Mouse (Mus musculus) midbrain, embryonic 13.5 days (tissue): Measurements from ENCODE around the gene Gramd1b. TPM values are rescaled to one million over a fixed set of nuclear protein-coding genes. Genes with fewer than 3 reads are reported as not detected.

Experiments used
- ATAC-seq: fragments of 200-750 bp; cut with Nextera tagmentation; 2 replicates; pipeline ENCODE4 v1.8.0; 2017; ENCODE audit warnings: mild to moderate bottlenecking, moderate TSS enrichment, moderate library complexity
- H3K27ac ChIP-seq: fragments of 300-500 bp; sonication (generic); 2 replicates; pipeline ENCODE4 v1.5.1; 2015; ENCODE audit warnings: inconsistent platforms, mild to moderate bottlenecking, moderate library complexity
- H3K27me3 ChIP-seq: fragments of 300-500 bp; sonication (generic); 2 replicates; pipeline ENCODE4 v1.6.1; 2015; ENCODE audit warnings: mild to moderate bottlenecking, inconsistent platforms
- H3K36me3 ChIP-seq: fragments of 300-500 bp; sonication (generic); 2 replicates; pipeline ENCODE4 v1.6.1; 2015; ENCODE audit warnings: mild to moderate bottlenecking, inconsistent platforms
- H3K4me1 ChIP-seq: fragments of 300-500 bp; sonication (generic); replicated peaks from 2 replicates; pipeline ENCODE4 v1.6.1; 2015; ENCODE audit warnings: inconsistent platforms
- H3K4me2 ChIP-seq: fragments of 300-500 bp; sonication (generic); replicated peaks from 2 replicates; pipeline ENCODE4 v1.6.1; 2015; ENCODE audit warnings: moderate library complexity, mild to moderate bottlenecking, inconsistent platforms
- H3K4me3 ChIP-seq: fragments of 300-500 bp; sonication (generic); replicated peaks from 2 replicates; pipeline ENCODE4 v1.5.1; 2015; ENCODE audit warnings: mild to moderate bottlenecking, inconsistent platforms
- H3K9ac ChIP-seq: fragments of 300-500 bp; sonication (generic); replicated peaks from 2 replicates; pipeline ENCODE4 v1.6.1; 2015; ENCODE audit warnings: mild to moderate bottlenecking, inconsistent platforms
- H3K9me3 ChIP-seq: fragments of 300-500 bp; sonication (generic); 2 replicates; pipeline ENCODE4 v1.6.1; 2016; ENCODE audit warnings: mild to moderate bottlenecking, inconsistent platforms
- WGBS: fragments of 180-500 bp; shearing (Covaris S2); methylation state at CpG from one replicate; pipeline ENCODE4 v1.1.7; 2015; 5-methylcytosine and 5-hydroxymethylcytosine counted together
- polyA plus RNA-seq: library from polyadenylated mRNA; unstranded; fragments of >200 nt; fragmentation: Nextera tagmentation; extraction: Ambion mirVana; gene quantifications from 2 replicates; pipeline ENCODE4 v1.2.1, GENCODE M21; 2015

The Gramd1b gene
- polyA plus RNA-seq, 1 experiment from 2014 or later, result 8.1 TPM

- peaks cover 36% of the 10 kb centered on the region for H3K4me1 ChIP-seq
- H3K4me3 ChIP-seq, result peak overlapping the region; percentile 40
- H3K27ac ChIP-seq, result peak overlapping the region; percentile 86
- peak; percentile 87 for ATAC-seq
- peak overlapping the region; percentile 69 for H3K4me2 ChIP-seq
- no peaks in the 10 kb centered on the region for H3K36me3 ChIP-seq
- WGBS, result 17% methylated on average over 16 of the region's 16 CpGs
- no peaks in the 10 kb centered on the region for H3K9me3 ChIP-seq
- no peaks in the 10 kb centered on the region for H3K27me3 ChIP-seq
- H3K9ac ChIP-seq, result peak overlapping the region; percentile 68
These were observed 184.8 kb downstream of the Gramd1b start for GRCm38 (mm10) chr9:40346232-40346984.

DNA sequence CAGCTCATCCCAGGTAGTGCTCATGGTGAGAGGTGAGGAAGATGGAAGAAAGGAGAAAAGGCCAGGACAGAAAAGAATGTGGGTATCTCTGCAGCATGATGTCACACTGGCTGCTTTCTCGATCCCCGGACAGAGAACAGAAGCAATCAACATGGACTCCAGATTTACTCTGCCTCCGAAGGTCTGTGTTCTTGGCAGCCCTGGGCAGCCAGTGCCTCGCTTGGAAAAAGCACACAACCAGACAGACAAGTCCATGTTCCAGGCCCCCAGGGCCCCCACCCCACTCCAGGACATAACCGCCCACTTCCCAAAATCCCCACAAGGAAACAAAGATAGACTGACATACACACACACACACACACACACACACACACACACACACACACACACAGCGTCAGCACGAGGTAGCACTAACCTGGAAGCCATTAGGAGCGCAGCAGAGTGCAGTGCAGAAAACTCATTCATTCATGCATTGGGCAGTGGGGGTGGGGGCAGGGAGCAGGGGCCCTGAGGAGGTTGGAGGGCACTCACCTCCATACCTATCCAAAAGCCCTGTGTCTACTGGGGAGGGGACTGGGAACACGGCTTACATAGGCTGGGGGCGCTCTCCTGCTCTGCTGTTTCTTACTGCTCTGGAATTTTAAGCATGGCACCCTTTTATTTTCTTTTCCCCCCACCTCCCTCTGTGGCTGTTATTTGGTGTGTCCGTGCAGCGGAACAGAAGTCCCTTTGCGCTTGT lies 185.5 kb downstream of the Gramd1b start:
- Histone ChIP-seq H3K36me3 (no peaks in the 10 kb centered on the region), H3K9ac (peak overlapping the region; percentile 68), H3K4me3 (peak overlapping the region; percentile 40), H3K4me1 (peaks cover 36% of the 10 kb centered on the region), H3K9me3 (no peaks in the 10 kb centered on the region), H3K4me2 (peak overlapping the region; percentile 69), H3K27me3 (no peaks in the 10 kb centered on the region), H3K27ac (peak overlapping the region; percentile 86)
- 37% methylated on average over 11 of the region's 13 CpGs for WGBS
- peak; percentile 85 for ATAC-seq

- H3K4me2 ChIP-seq, result peak overlapping the region; percentile 69
- H3K36me3 ChIP-seq, result no peaks in the 10 kb centered on the region
- peaks cover 34% of the 10 kb centered on the region for H3K4me1 ChIP-seq
- no peaks in the 10 kb centered on the region for H3K9me3 ChIP-seq
- ATAC-seq, result peak; percentile 18
- peak overlapping the region; percentile 40 for H3K4me3 ChIP-seq
- peak overlapping the region; percentile 86 for H3K27ac ChIP-seq
- no peaks in the 10 kb centered on the region for H3K27me3 ChIP-seq
- peak overlapping the region; percentile 68 for H3K9ac ChIP-seq
- WGBS, result 64% methylated on average over 10 of the region's 10 CpGs
These were observed 186.2 kb downstream of the Gramd1b start for GRCm38 (mm10) chr9:40344801-40345492.

DNA sequence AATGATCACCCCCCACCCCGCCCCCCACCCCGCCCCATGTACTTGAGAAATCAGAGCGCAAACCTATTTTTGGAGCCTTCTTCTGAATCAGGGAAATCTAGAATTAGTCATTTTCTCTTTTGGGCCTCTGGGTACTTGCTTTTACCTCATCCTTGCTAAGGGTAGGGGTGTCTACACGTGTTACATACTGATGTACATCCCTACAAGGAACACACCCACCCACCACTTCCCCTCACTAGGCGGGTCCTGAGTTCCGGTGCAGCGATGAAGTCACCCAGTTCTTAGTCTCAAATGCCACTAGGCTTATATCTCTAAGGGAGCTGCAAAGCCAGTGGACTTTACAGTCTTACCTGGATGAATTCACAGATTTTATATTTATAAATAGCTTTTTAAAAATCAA lies 187.4 kb downstream of the Gramd1b start:
- Histone ChIP-seq H3K4me2 (no peak overlapping the region), H3K9me3 (no peaks in the 10 kb centered on the region), H3K4me3 (no peak overlapping the region), H3K27ac (no peak overlapping the region), H3K4me1 (peaks cover 32% of the 10 kb centered on the region), H3K27me3 (no peaks in the 10 kb centered on the region), H3K36me3 (no peaks in the 10 kb centered on the region), H3K9ac (no peak overlapping the region)
- WGBS, result 95% methylated on average over 7 of the region's 7 CpGs
- ATAC-seq, result no peak

DNA sequence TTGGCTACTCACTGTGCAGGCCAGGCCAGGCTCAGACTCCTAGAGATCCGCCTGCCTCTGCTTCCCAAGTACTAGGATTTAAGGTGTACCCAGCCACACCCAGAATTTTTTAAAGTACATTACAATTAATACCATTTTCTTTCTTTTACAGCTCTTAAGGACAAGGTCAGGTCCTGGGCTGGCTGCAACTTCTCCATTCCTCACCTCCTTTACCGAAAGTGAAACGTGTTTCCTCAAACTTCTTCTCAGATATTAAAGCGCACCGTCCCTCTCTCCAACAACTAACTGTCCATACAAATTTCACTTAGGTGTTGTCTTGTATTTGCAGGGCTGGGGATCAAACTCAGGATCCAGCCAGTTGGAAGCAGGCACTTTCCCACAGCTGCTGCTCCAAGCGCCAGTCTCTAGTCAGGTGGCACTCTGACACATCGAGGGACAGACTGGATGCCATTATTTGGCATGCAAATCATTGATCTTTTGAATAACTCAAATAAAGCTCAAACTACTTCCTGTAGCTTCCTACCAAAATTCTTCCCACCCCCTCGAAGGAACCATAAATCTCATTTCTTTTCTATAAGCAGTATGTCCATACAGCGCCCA lies 188.0 kb downstream of the Gramd1b start:
- WGBS, result 92% methylated on average over 9 of the region's 9 CpGs
- Histone ChIP-seq H3K9ac (no peak overlapping the region), H3K4me3 (no peak overlapping the region), H3K4me1 (peaks cover 32% of the 10 kb centered on the region), H3K9me3 (no peaks in the 10 kb centered on the region), H3K27me3 (no peaks in the 10 kb centered on the region), H3K4me2 (no peak overlapping the region), H3K36me3 (no peaks in the 10 kb centered on the region), H3K27ac (no peak overlapping the region)
- no peak for ATAC-seq

DNA sequence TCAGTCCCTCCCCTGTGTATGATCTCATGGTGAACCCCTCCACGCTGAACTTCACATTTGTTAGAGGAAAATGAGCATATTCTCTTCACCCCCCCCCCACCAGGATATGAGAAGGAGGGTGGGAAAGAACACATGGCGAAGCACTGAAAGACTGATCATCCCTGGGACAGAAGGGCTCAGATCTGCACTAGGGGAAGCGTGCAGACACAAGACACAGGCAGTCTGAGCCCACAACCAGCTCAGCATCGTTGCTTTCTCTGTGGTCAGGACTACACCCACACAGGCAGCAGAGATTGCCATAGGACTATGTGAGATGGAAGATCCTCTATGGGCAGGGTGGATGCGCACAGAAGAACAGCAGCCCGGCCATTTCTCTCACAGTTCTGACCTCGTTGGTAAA lies 189.1 kb downstream of the Gramd1b start:
- Histone ChIP-seq H3K9ac (no peak overlapping the region), H3K9me3 (no peaks in the 10 kb centered on the region), H3K36me3 (no peaks in the 10 kb centered on the region), H3K4me3 (no peak overlapping the region), H3K27me3 (no peaks in the 10 kb centered on the region), H3K4me1 (peaks cover 36% of the 10 kb centered on the region), H3K4me2 (no peak overlapping the region), H3K27ac (no peak overlapping the region)
- ATAC-seq, result no peak
- 90% methylated on average over 7 of the region's 7 CpGs for WGBS

- no peak overlapping the region; the same call in 1 of the 2 replicates for H3K27ac ChIP-seq
- peaks cover 23% of the 10 kb centered on the region for H3K4me1 ChIP-seq
- H3K4me2 ChIP-seq, result no peak overlapping the region
- H3K36me3 ChIP-seq, result no peaks in the 10 kb centered on the region
- no peaks in the 10 kb centered on the region for H3K27me3 ChIP-seq
- no peak overlapping the region for H3K4me3 ChIP-seq
- no peak overlapping the region for H3K9ac ChIP-seq
- no peaks in the 10 kb centered on the region for H3K9me3 ChIP-seq
- WGBS, result 72% methylated on average over 9 of the region's 9 CpGs
- no peak for ATAC-seq
These were observed 191.6 kb downstream of the Gramd1b start for GRCm38 (mm10) chr9:40339578-40339977.

GRCm38 (mm10) chr9:40337131-40337820 lies 193.9 kb downstream of the Gramd1b start:
- no peak for ATAC-seq
- Histone ChIP-seq H3K27me3 (no peaks in the 10 kb centered on the region), H3K4me3 (no peak overlapping the region), H3K27ac (no peak overlapping the region), H3K36me3 (peaks cover 3% of the 10 kb centered on the region; the same call in 1 of the 2 replicates), H3K4me1 (peaks cover 15% of the 10 kb centered on the region), H3K9ac (no peak overlapping the region), H3K9me3 (no peaks in the 10 kb centered on the region), H3K4me2 (no peak overlapping the region)
- WGBS, result 83% methylated on average over 4 of the region's 4 CpGs

GRCm38 (mm10) chr9:40336701-40337100 lies 194.5 kb downstream of the Gramd1b start:
- peak; percentile 35; the same call in 1 of the 2 replicates for ATAC-seq
- Histone ChIP-seq H3K27me3 (no peaks in the 10 kb centered on the region), H3K27ac (no peak overlapping the region), H3K9ac (no peak overlapping the region), H3K4me3 (no peak overlapping the region), H3K36me3 (peaks cover 8% of the 10 kb centered on the region; the same call in 1 of the 2 replicates), H3K9me3 (no peaks in the 10 kb centered on the region), H3K4me1 (peaks cover 15% of the 10 kb centered on the region), H3K4me2 (no peak overlapping the region)
- 61% methylated on average over 5 of the region's 5 CpGs for WGBS

- ATAC-seq, result no peak
- Histone ChIP-seq H3K36me3 (peaks cover 16% of the 10 kb centered on the region; the same call in 1 of the 2 replicates), H3K4me2 (no peak overlapping the region), H3K4me1 (peaks cover 18% of the 10 kb centered on the region), H3K27me3 (no peaks in the 10 kb centered on the region), H3K9me3 (no peaks in the 10 kb centered on the region), H3K27ac (no peak overlapping the region), H3K9ac (no peak overlapping the region), H3K4me3 (no peak overlapping the region)
- WGBS, result 79% methylated on average over 2 of the region's 2 CpGs
These were observed 196.6 kb downstream of the Gramd1b start for GRCm38 (mm10) chr9:40334617-40335016.

- no peak overlapping the region for H3K4me2 ChIP-seq
- no peak for ATAC-seq
- peaks cover 15% of the 10 kb centered on the region for H3K4me1 ChIP-seq
- peaks cover 16% of the 10 kb centered on the region; the same call in 1 of the 2 replicates for H3K36me3 ChIP-seq
- H3K27ac ChIP-seq, result no peak overlapping the region
- 60% methylated on average over 9 of the region's 9 CpGs for WGBS
- no peak overlapping the region for H3K4me3 ChIP-seq
- H3K9ac ChIP-seq, result no peak overlapping the region
- no peaks in the 10 kb centered on the region for H3K9me3 ChIP-seq
- no peaks in the 10 kb centered on the region for H3K27me3 ChIP-seq
These were observed 197.4 kb downstream of the Gramd1b start for GRCm38 (mm10) chr9:40333649-40334396.
